Mouse (Mus musculus) gastrocnemius, postnatal 4 days (tissue): ENCODE measurements around the gene Corin. TPM values are rescaled to one million over a fixed set of nuclear protein-coding genes. Genes with fewer than 3 reads are reported as not detected.

Source experiments
- DNase-seq, 2 experiments: peaks; one replicate each; pipeline ENCODE4 v3.0.0; 2021 to 2022; ENCODE audit warnings: low spot score in 2 of 2, mixed read lengths in 2 of 2
- total RNA-seq, 2 experiments: library from RNA; stranded (reverse); gene quantifications; 2 replicates each; pipeline ENCODE4 v1.2.3; 2021

Gene Corin
- total RNA-seq, 2 experiments from 2014 or later = 1.5 to 2.0 TPM

GRCm38 (mm10) chr5:72443946-72444345 is 60.3 kb downstream of the Corin start:
- DNase-seq = peak in 1 of 2 experiments; percentile 17

GRCm38 (mm10) chr5:72443007-72443406 is 61.3 kb downstream of the Corin start:
- DNase-seq = no peak

GRCm38 (mm10) chr5:72441181-72441580 is 63.1 kb downstream of the Corin start:
- DNase-seq = no peak

- no peak for DNase-seq
Observed at GRCm38 (mm10) chr5:72435085-72435484, 69.2 kb downstream of the Corin start.

- DNase-seq = no peak
Observed at GRCm38 (mm10) chr5:72431856-72432255, 72.4 kb downstream of the Corin start.

DNA sequence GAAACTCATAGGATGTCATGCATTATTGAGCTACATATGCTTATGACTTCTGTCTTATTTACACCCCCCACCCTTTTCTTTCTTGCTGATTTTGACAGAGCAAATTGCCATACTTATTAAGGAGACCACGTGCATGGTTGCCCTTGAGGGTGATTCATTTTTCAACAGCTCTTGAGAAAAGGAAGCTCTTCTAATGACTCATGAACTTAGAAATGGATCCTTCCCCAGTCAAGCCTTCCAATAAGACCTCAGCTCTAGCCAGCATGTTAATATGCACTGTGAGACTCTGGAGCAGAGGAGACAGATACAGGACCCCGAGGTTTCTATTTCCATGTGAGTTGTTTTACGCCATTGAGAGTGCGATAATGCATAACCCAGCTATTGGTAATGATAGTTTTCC is 76.7 kb downstream of the Corin start:
- DNase-seq = no peak

DNA sequence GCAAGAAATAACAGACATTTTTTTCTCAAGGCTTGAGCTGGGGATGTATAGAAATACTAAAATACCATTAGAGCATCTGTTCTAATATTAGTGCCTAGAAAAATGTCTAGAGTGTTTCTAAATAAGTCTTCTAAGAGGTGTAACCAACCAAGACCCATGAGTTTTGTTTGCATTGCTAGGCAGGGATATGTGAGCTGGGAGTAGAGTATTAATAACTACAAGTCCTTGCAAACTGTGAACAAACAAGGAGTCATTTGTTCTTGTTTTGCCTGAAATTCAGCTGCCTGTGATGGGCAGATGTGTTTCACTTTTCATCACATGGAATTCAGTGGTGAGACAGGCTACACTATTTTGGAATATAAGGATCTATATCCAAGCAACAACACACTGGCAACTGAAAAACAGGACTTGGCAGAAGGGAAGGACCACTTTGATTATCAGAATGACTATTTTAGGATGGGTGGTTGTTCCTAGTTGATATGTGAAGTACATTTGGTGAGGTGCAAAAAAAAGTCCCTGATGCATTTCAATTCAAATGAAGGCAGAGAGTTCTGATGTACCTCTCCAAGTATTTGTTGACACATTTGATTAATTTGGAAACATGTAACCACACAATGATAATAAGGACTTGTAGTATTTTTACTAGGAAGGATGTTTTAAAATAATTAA is 78.8 kb downstream of the Corin start:
- no peak for DNase-seq

- no peak for DNase-seq
Observed at GRCm38 (mm10) chr5:72411874-72412329, 92.4 kb downstream of the Corin start.

- no peak for DNase-seq
Observed at GRCm38 (mm10) chr5:72410841-72411240, 93.4 kb downstream of the Corin start.

- no peak for DNase-seq
Observed at GRCm38 (mm10) chr5:72403376-72403775, 100.9 kb downstream of the Corin start.

- DNase-seq = no peak
Observed at GRCm38 (mm10) chr5:72402913-72403312, 101.4 kb downstream of the Corin start.

DNA sequence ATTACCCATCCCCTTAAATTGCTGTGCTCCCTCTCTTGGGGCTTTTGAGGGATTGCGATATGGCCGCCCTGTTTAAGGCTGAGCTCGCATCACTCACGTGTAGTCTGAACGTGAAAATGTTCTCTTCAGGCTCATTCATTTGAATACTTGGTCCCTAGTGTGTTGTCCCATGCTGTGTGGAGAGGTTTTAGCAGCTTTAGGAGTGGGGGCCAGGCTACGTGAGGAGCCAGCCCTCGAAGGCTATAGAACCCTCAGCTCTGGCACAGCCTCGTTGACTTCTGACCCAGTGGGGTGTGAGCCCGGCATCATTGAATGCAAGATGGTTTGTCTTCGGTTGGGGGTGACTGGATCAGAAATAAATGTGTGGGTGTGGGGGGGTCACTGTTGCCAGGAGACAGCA is 102.5 kb downstream of the Corin start:
- no peak for DNase-seq

DNA sequence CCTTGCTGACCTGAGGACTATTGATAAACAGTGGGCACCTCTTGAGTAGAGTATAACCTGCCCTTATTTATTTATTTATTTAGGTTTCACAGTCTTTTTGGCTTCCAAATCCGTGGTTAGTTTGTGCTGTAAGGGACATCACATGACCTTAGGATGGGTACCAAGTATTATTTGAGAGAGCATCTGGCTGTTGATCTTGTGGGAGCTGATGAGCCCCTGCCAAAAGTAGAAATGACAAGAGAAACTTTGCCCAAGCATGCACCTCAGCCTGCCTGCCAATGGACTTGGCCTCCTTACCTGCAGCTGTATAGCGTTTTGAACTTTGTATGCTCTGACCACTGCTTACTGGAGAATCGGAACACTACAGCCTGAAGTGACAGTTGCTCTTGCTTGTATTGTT is 103.0 kb downstream of the Corin start:
- DNase-seq = no peak

DNA sequence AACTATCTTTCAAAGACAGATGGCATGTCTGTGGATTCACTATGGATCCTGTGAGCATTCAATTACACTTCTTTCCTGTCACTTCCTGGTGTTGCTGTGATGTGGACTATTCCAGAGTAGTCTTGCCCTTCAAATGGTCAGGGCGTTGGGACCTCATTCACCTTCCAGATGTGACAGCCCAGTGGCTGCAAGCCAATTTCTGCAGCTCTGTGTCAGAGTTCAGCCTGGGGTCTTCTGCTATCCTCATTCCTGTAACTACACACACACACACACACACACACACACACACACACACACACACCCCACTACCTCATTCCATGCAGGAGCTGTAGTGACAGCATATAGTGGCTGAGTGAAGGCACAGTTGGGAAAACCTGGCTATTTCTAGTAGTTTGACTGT is 122.1 kb downstream of the Corin start:
- no peak for DNase-seq

- DNase-seq = no peak
Observed at GRCm38 (mm10) chr5:72380616-72381015, 123.7 kb downstream of the Corin start.

DNA sequence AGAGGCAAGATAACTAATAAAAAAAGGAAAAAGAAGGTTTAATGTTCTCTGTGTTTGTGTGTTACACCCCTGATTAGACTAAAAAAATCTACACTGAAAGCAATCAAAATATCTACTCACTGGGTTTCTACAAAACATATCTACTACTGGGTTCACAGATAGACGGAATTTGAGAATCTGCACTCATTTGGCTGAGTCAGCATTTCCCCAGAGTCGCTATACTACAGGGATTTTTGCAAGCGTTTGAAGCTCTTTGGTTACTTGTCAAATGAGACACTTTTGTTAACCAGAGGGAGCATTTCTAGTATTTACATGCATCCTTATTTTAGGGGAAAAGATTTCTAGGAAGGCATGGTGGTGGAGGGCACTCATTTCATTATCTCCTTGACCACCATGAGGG is 136.3 kb downstream of the Corin start:
- DNase-seq = no peak

GRCm38 (mm10) chr5:72365801-72366200 is 138.5 kb downstream of the Corin start:
- no peak for DNase-seq

GRCm38 (mm10) chr5:72363838-72364237 is 140.4 kb downstream of the Corin start:
- no peak for DNase-seq

- DNase-seq = no peak
Observed at GRCm38 (mm10) chr5:72353746-72354145, 150.5 kb downstream of the Corin start.

DNA sequence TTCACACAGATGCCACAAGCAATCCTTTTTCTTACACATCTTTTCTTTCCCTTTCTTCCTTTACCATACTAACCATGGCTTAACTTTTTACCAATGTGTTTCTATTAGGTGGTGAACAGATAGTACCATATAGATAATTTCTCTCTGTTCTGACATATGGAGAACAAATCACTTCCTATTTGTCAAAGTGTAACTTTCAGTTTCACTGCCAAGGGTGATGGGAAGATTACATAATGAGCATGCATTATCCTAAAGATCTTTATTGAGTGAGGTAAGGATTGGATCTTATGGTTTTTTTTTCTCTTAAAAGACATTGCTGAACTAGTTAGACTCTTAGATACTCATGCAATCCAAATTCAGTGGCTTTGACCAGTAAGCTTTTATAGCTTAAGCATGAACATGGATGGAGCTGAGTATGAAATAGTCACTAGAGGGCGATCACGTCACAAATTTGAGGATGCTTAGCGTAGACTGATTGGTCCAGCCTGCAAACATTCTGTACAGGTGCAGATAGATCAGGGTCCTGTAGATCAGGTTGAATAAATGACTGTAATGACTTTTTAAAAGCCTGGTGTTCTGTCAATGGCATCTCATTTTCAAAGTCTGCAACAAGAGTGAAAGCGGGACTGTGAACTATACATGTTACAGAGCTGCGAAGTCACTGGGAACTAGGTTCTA is 154.1 kb downstream of the Corin start:
- no peak for DNase-seq

- no peak for DNase-seq
Observed at GRCm38 (mm10) chr5:72348591-72348990, 155.7 kb downstream of the Corin start.

- DNase-seq = no peak
Observed at GRCm38 (mm10) chr5:72335873-72336272, 168.4 kb downstream of the Corin start.

GRCm38 (mm10) chr5:72332901-72333300 is 171.4 kb downstream of the Corin start:
- no peak for DNase-seq
